Mouse (Mus musculus) embryonic facial prominence, embryonic 14.5 days (tissue): Measurements from ENCODE around the gene Lct. TPM values are rescaled to one million over a fixed set of nuclear protein-coding genes. Genes with fewer than 3 reads are reported as not detected.
A peak's percentile ranks its signal among the peaks of the same experiment; 100 is the strongest.
"Not testable (repeated sequence)": the region's sequence is repeated elsewhere in the genome, so short reads cannot be mapped to it uniquely, and the experiment has no call there.

Experiments
- ATAC-seq: fragments of 200-750 bp; cut with Nextera tagmentation; 2 replicates; pipeline ENCODE4 v1.8.0; 2017; ENCODE audit warnings: low read depth, moderate number of reproducible peaks, moderate TSS enrichment
- DNase-seq: peaks from one replicate; pipeline ENCODE4 v3.0.0-alpha.2; 2015; ENCODE audit warnings: low spot score
- H3K27ac ChIP-seq: fragments of 300-500 bp; sonication (generic); replicated peaks from 2 replicates; pipeline ENCODE4 v1.5.1; 2014; ENCODE audit warnings: low read depth, mild to moderate bottlenecking, low read length, moderate library complexity
- H3K27me3 ChIP-seq: fragments of 300-500 bp; sonication (generic); replicated peaks from 2 replicates; pipeline ENCODE4 v1.6.1; 2014; ENCODE audit warnings: low read length; ENCODE audit not compliant: control insufficient read depth, insufficient read depth
- H3K36me3 ChIP-seq: fragments of 300-500 bp; sonication (generic); 2 replicates; pipeline ENCODE4 v1.6.1; 2014; ENCODE audit warnings: low read length, mixed read lengths; ENCODE audit not compliant: control insufficient read depth, insufficient read depth
- H3K4me1 ChIP-seq: fragments of 300-500 bp; sonication (generic); 2 replicates; pipeline ENCODE4 v1.6.1; 2014; ENCODE audit warnings: antibody characterized with exemption, low read length; ENCODE audit not compliant: control insufficient read depth, insufficient read depth
- H3K4me2 ChIP-seq: fragments of 300-500 bp; sonication (generic); 2 replicates; pipeline ENCODE4 v1.6.1; 2014; ENCODE audit warnings: low read depth, mild to moderate bottlenecking, low read length, moderate library complexity, mixed read lengths
- H3K4me3 ChIP-seq: fragments of 300-500 bp; sonication (generic); 2 replicates; pipeline ENCODE4 v1.5.1; 2014; ENCODE audit warnings: low read depth, mild to moderate bottlenecking, low read length
- H3K9ac ChIP-seq: fragments of 300-500 bp; sonication (generic); 2 replicates; pipeline ENCODE4 v1.6.1; 2014; ENCODE audit warnings: low read depth, mild to moderate bottlenecking, low read length, moderate library complexity, mixed read lengths
- H3K9me3 ChIP-seq: fragments of 300-500 bp; sonication (generic); 2 replicates; pipeline ENCODE4 v1.6.1; 2016; ENCODE audit warnings: low read length; ENCODE audit not compliant: control insufficient read depth
- WGBS: fragments of 180-500 bp; shearing (Covaris S2); extraction: QIAGEN DNeasy Blood & Tissue Kit; methylation state at CpG from one replicate; pipeline ENCODE4 v1.1.7; 2014; 5-methylcytosine and 5-hydroxymethylcytosine counted together
- polyA plus RNA-seq: library from polyadenylated mRNA; unstranded; fragments of >200 nt; fragmentation: Nextera tagmentation; extraction: Ambion mirVana; gene quantifications from 2 replicates; pipeline ENCODE4 v1.2.1, GENCODE M21; 2014

The Lct gene
- polyA plus RNA-seq, 1 experiment from 2014 or later, result 0.13 TPM

GRCm38 (mm10) chr1:128282924-128283323 is 45.2 kb downstream of the Lct start:
- Histone ChIP-seq H3K9ac (no peak overlapping the region), H3K27me3 (no peaks in the 10 kb centered on the region), H3K4me3 (no peak overlapping the region), H3K9me3 (peaks cover 4% of the 10 kb centered on the region; the same call in 1 of the 2 replicates), H3K4me1 (no peaks in the 10 kb centered on the region), H3K27ac (no peak overlapping the region), H3K36me3 (peaks cover 42% of the 10 kb centered on the region), H3K4me2 (no peak overlapping the region)
- 94% methylated on average over 3 of the region's 3 CpGs for WGBS
- no peak for ATAC-seq
- no peak for DNase-seq

GRCm38 (mm10) chr1:128281753-128282152 is 46.4 kb downstream of the Lct start:
- H3K9ac ChIP-seq, result no peak overlapping the region
- H3K9me3 ChIP-seq, result peaks cover 4% of the 10 kb centered on the region; the same call in 1 of the 2 replicates
- H3K4me2 ChIP-seq, result no peak overlapping the region
- H3K36me3 ChIP-seq, result peaks cover 54% of the 10 kb centered on the region
- 96% methylated on average over 3 of the region's 3 CpGs for WGBS
- no peaks in the 10 kb centered on the region for H3K4me1 ChIP-seq
- no peak overlapping the region for H3K27ac ChIP-seq
- DNase-seq (no peak), ATAC-seq (no peak)
- no peak overlapping the region for H3K4me3 ChIP-seq
- no peaks in the 10 kb centered on the region for H3K27me3 ChIP-seq

GRCm38 (mm10) chr1:128278563-128278962 is 49.6 kb downstream of the Lct start:
- WGBS, result 92% methylated on average over 3 of the region's 3 CpGs
- no peak overlapping the region for H3K4me3 ChIP-seq
- H3K27me3 ChIP-seq, result no peaks in the 10 kb centered on the region
- no peak overlapping the region for H3K27ac ChIP-seq
- H3K9ac ChIP-seq, result no peak overlapping the region
- no peak for DNase-seq
- peaks cover 4% of the 10 kb centered on the region; the same call in 1 of the 2 replicates for H3K9me3 ChIP-seq
- H3K4me2 ChIP-seq, result no peak overlapping the region
- no peak for ATAC-seq
- no peaks in the 10 kb centered on the region for H3K4me1 ChIP-seq
- H3K36me3 ChIP-seq, result peaks cover 77% of the 10 kb centered on the region

- H3K27ac ChIP-seq, result no peak overlapping the region
- no peaks in the 10 kb centered on the region for H3K27me3 ChIP-seq
- 100% methylated on average over 1 of the region's 1 CpGs for WGBS
- H3K9ac ChIP-seq, result no peak overlapping the region
- H3K4me1 ChIP-seq, result no peaks in the 10 kb centered on the region
- no peak overlapping the region for H3K4me3 ChIP-seq
- H3K9me3 ChIP-seq, result no peaks in the 10 kb centered on the region
- ATAC-seq (no peak), DNase-seq (no peak)
- H3K36me3 ChIP-seq, result peaks cover 93% of the 10 kb centered on the region
- no peak overlapping the region for H3K4me2 ChIP-seq
Measured at GRCm38 (mm10) chr1:128275908-128276307, 52.2 kb downstream of the Lct start.

- H3K9me3 ChIP-seq, result no peaks in the 10 kb centered on the region
- WGBS, result 92% methylated on average over 3 of the region's 3 CpGs
- no peak overlapping the region for H3K27ac ChIP-seq
- no peak overlapping the region for H3K4me3 ChIP-seq
- no peak overlapping the region for H3K9ac ChIP-seq
- ATAC-seq (no peak), DNase-seq (no peak)
- no peaks in the 10 kb centered on the region for H3K27me3 ChIP-seq
- H3K4me1 ChIP-seq, result no peaks in the 10 kb centered on the region
- peaks cover 93% of the 10 kb centered on the region for H3K36me3 ChIP-seq
- no peak overlapping the region for H3K4me2 ChIP-seq
Measured at GRCm38 (mm10) chr1:128270731-128271130, 57.4 kb downstream of the Lct start.

- H3K4me1 ChIP-seq, H3K4me2 ChIP-seq, H3K27me3 ChIP-seq, ATAC-seq, DNase-seq, H3K4me3 ChIP-seq, H3K27ac ChIP-seq, H3K9me3 ChIP-seq, H3K9ac ChIP-seq: not testable (repeated sequence)
- WGBS, result 74% methylated on average over 7 of the region's 7 CpGs
- H3K36me3 ChIP-seq, result peaks cover 88% of the 10 kb centered on the region
Measured at GRCm38 (mm10) chr1:128267061-128267460, 61.1 kb downstream of the Lct start.

GRCm38 (mm10) chr1:128244727-128245355 is 83.3 kb downstream of the Lct start:
- peak; percentile 34 for ATAC-seq
- peak overlapping the region; percentile 95 for H3K4me2 ChIP-seq
- H3K36me3 ChIP-seq, result 0 out of 2 replicates have a peak, but pooled peaks cover 6% of the 10 kb centered on the region
- no peaks in the 10 kb centered on the region for H3K9me3 ChIP-seq
- peak overlapping the region; percentile 77 for H3K4me3 ChIP-seq
- peak overlapping the region; percentile 82 for H3K27ac ChIP-seq
- H3K27me3 ChIP-seq, result no peaks in the 10 kb centered on the region
- peak overlapping the region; percentile 88 for H3K9ac ChIP-seq
- H3K4me1 ChIP-seq, result peaks cover 4% of the 10 kb centered on the region
- WGBS, result under 1% methylated on average over 13 of the region's 19 CpGs
- no peak for DNase-seq

- Histone ChIP-seq H3K4me3 (peak overlapping the region; percentile 77), H3K9ac (peak overlapping the region; percentile 88), H3K27me3 (no peaks in the 10 kb centered on the region), H3K4me2 (peak overlapping the region; percentile 95), H3K27ac (peak overlapping the region; percentile 82), H3K9me3 (no peaks in the 10 kb centered on the region), H3K36me3 (0 out of 2 replicates have a peak, but pooled peaks cover 6% of the 10 kb centered on the region), H3K4me1 (peaks cover 4% of the 10 kb centered on the region)
- peak; percentile 99 for DNase-seq
- peak; percentile 97 for ATAC-seq
- WGBS, result under 1% methylated on average over 54 of the region's 71 CpGs
Measured at GRCm38 (mm10) chr1:128243996-128244726, 84.0 kb downstream of the Lct start.
